Mouse (Mus musculus) stomach, embryonic 16.5 days (tissue): ENCODE measurements at regions not wholly inside any gene's neighbourhood (a gene's known extent, or its start where the extent isn't known, plus 50 kb on each side); places are given as distances from the start of the nearest gene placed in this dataset.

Experiments
- ATAC-seq: fragments of 200-750 bp; cut with Nextera tagmentation; 2 replicates; pipeline ENCODE4 v1.8.0; 2017; ENCODE audit warnings: moderate number of reproducible peaks, moderate TSS enrichment; ENCODE audit not compliant: insufficient read depth, low FRiP score
- H3K27ac ChIP-seq: fragments of 300-500 bp; sonication (generic); 2 replicates; pipeline ENCODE4 v1.5.1; 2014; ENCODE audit warnings: low read length
- H3K27me3 ChIP-seq: fragments of 300-500 bp; sonication (generic); 2 replicates; pipeline ENCODE4 v1.6.1; 2014; ENCODE audit warnings: low read length, control low read depth, mixed read lengths; ENCODE audit not compliant: control insufficient read depth, insufficient read depth
- H3K36me3 ChIP-seq: fragments of 300-500 bp; sonication (generic); 2 replicates; pipeline ENCODE4 v1.6.1; 2014; ENCODE audit warnings: low read length; ENCODE audit not compliant: control insufficient read depth, insufficient read depth
- H3K4me1 ChIP-seq: fragments of 300-500 bp; sonication (generic); 2 replicates; pipeline ENCODE4 v1.6.1; 2014; ENCODE audit warnings: low read length, control low read depth, mixed read lengths; ENCODE audit not compliant: control insufficient read depth, insufficient read depth
- H3K4me2 ChIP-seq: fragments of 300-500 bp; sonication (generic); 2 replicates; pipeline ENCODE4 v1.6.1; 2014; ENCODE audit warnings: low read depth, low read length, mixed read lengths
- H3K4me3 ChIP-seq: fragments of 300-500 bp; sonication (generic); replicated peaks from 2 replicates; pipeline ENCODE4 v1.5.1; 2014; ENCODE audit warnings: mild to moderate bottlenecking, low read length
- H3K9ac ChIP-seq: fragments of 300-500 bp; sonication (generic); 2 replicates; pipeline ENCODE4 v1.6.1; 2014; ENCODE audit warnings: low read length
- H3K9me3 ChIP-seq: fragments of 300-500 bp; sonication (generic); replicated peaks from 2 replicates; pipeline ENCODE4 v1.6.1; 2016; ENCODE audit warnings: low read length, control low read depth; ENCODE audit not compliant: control insufficient read depth
- WGBS: fragments of 180-500 bp; shearing (Covaris S2); extraction: QIAGEN DNeasy Blood & Tissue Kit; methylation state at CpG from one replicate; pipeline ENCODE4 v1.1.7; 2014; 5-methylcytosine and 5-hydroxymethylcytosine counted together

DNA sequence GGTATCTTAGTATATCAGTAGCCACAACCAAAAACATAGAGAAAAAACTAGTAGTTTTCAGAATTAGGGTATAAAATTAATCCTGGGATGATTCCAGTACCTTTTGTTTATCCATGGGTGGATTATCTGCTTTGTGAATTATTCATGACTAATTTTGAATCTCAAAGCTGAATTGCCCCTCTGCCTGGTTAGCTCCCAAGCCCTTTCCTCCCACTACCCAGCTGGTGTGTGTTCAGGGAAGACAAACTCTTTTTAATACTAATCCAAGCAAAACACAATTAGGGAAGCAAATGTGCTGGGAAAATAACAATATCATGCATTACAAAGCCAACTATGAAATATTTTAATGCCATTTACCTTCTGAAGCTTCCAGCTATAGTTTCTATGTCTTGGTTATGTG lies 347.4 kb downstream of the Gm43517 start:
- no peak overlapping the region for H3K4me2 ChIP-seq
- H3K9me3 ChIP-seq, result no peaks in the 10 kb centered on the region
- no peaks in the 10 kb centered on the region for H3K27me3 ChIP-seq
- H3K36me3 ChIP-seq, result no peaks in the 10 kb centered on the region
- H3K9ac ChIP-seq, result no peak overlapping the region
- no peaks in the 10 kb centered on the region for H3K4me1 ChIP-seq
- no peak overlapping the region for H3K4me3 ChIP-seq
- H3K27ac ChIP-seq, result no peak overlapping the region
- no peak for ATAC-seq

DNA sequence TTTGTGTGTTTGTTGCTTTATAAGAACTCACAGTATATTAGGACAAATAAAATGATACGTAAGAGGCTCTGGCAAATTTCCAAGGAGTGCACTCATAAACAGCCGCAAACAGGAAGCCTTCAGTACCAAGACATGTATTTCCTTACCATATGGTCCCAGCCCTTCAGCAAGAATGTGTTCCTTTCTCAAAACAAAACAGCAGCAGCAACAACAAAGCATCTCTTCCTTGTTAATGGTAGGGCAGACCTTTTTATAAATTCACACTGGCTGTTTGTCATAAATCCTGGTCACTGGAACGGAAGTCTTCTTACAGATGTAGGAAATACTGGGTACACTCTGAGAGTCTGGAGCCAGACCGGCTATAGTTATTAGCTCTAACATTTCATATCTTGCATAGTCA lies 352.1 kb downstream of the Gm43517 start:
- Histone ChIP-seq H3K4me1 (no peaks in the 10 kb centered on the region), H3K4me3 (no peak overlapping the region), H3K9ac (no peak overlapping the region), H3K27me3 (no peaks in the 10 kb centered on the region), H3K36me3 (no peaks in the 10 kb centered on the region), H3K27ac (no peak overlapping the region), H3K4me2 (no peak overlapping the region), H3K9me3 (no peaks in the 10 kb centered on the region)
- no peak for ATAC-seq
- WGBS, result 63% methylated on average over 4 of the region's 4 CpGs

- Histone ChIP-seq H3K36me3 (no peaks in the 10 kb centered on the region), H3K4me1 (no peaks in the 10 kb centered on the region), H3K27me3 (no peaks in the 10 kb centered on the region), H3K9ac (no peak overlapping the region), H3K4me2 (no peak overlapping the region), H3K4me3 (no peak overlapping the region), H3K27ac (no peak overlapping the region), H3K9me3 (no peaks in the 10 kb centered on the region)
- ATAC-seq, result no peak
- WGBS, result 61% methylated on average over 12 of the region's 12 CpGs
These were observed 355.2 kb downstream of the Gm43517 start for GRCm38 (mm10) chr12:49739960-49740740.

DNA sequence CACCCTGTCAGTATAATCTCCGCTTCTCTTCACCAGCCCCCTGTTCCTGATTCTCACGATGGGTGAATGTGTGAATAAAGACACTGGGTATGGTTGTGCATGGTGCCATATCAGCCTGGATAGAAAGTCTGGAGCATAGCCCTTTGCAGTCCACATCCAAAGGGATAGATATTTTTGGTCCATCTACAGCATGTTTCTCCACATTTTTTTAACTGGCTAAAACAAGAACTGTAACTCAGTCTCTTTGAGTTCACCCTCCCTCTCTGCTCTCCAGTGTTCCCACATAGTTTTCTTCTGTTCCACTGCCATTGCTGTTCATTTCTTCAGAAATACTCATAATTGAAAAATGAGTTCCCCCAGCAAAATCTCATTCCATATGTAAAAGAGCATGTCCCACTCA lies 358.4 kb downstream of the Gm43517 start:
- H3K27me3 ChIP-seq, result no peaks in the 10 kb centered on the region
- no peak overlapping the region for H3K27ac ChIP-seq
- no peaks in the 10 kb centered on the region for H3K36me3 ChIP-seq
- H3K4me3 ChIP-seq, result no peak overlapping the region
- ATAC-seq, result no peak
- no peak overlapping the region for H3K4me2 ChIP-seq
- 85% methylated on average over 2 of the region's 2 CpGs for WGBS
- no peak overlapping the region for H3K9ac ChIP-seq
- no peaks in the 10 kb centered on the region for H3K4me1 ChIP-seq
- no peaks in the 10 kb centered on the region for H3K9me3 ChIP-seq

DNA sequence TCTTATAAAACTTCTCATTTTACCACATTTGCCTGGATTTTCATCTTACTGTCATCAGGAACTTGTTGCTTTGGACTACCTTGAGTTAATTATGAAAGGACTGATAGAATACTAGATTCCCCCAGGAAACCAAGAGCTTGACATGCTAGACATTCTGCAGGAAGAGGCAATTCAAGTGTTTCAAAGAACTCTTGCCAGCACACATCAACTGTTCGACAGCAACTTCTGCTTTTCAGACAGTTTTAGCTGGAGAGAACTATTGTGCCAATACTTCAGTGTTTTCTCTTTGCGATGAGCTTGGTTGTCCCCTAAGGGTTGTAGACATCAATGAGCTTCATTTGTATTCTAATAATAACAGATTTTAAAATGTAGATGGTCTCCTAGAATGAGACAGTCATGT lies 362.1 kb downstream of the Gm43517 start:
- Histone ChIP-seq H3K27ac (no peak overlapping the region), H3K27me3 (no peaks in the 10 kb centered on the region), H3K36me3 (no peaks in the 10 kb centered on the region), H3K4me2 (no peak overlapping the region), H3K4me3 (no peak overlapping the region), H3K4me1 (no peaks in the 10 kb centered on the region), H3K9me3 (no peaks in the 10 kb centered on the region), H3K9ac (no peak overlapping the region)
- 73% methylated on average over 2 of the region's 2 CpGs for WGBS
- ATAC-seq, result no peak

DNA sequence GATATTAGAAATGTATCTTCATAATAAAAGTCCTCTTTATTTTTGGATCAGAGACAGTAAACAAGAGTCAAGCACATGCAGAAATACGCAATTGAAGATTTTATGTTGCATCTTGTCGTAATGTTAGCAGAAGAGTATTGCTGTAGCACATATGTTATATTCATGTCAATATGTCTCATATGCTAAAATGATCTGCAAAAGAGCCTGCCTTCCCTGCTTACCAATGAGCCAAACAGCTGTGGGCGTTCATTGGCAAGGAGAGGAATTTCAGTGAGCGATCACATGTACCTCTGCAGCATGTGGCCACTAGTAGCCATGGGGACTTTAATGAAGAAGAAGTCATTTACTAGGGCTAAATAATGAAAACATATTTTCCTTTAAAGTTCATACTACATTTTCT lies 373.4 kb downstream of the Gm43517 start:
- H3K36me3 ChIP-seq, result no peaks in the 10 kb centered on the region
- 78% methylated on average over 4 of the region's 4 CpGs for WGBS
- H3K4me1 ChIP-seq, result no peaks in the 10 kb centered on the region
- H3K9me3 ChIP-seq, result no peaks in the 10 kb centered on the region
- no peak overlapping the region for H3K27ac ChIP-seq
- ATAC-seq, result no peak
- H3K4me2 ChIP-seq, result no peak overlapping the region
- H3K9ac ChIP-seq, result no peak overlapping the region
- H3K4me3 ChIP-seq, result no peak overlapping the region
- H3K27me3 ChIP-seq, result no peaks in the 10 kb centered on the region

- H3K27ac ChIP-seq, result no peak overlapping the region
- no peaks in the 10 kb centered on the region for H3K4me1 ChIP-seq
- no peak for ATAC-seq
- no peaks in the 10 kb centered on the region for H3K9me3 ChIP-seq
- no peak overlapping the region for H3K9ac ChIP-seq
- no peak overlapping the region for H3K4me2 ChIP-seq
- H3K36me3 ChIP-seq, result no peaks in the 10 kb centered on the region
- H3K27me3 ChIP-seq, result no peaks in the 10 kb centered on the region
- no peak overlapping the region for H3K4me3 ChIP-seq
- WGBS, result 71% methylated on average over 2 of the region's 2 CpGs
These were observed 379.6 kb downstream of the Gm43517 start for GRCm38 (mm10) chr12:49764541-49764940.

- 98% methylated on average over 1 of the region's 1 CpGs for WGBS
- no peaks in the 10 kb centered on the region for H3K9me3 ChIP-seq
- ATAC-seq, result no peak
- no peak overlapping the region for H3K27ac ChIP-seq
- H3K4me1 ChIP-seq, result no peaks in the 10 kb centered on the region
- no peak overlapping the region for H3K4me2 ChIP-seq
- no peaks in the 10 kb centered on the region for H3K36me3 ChIP-seq
- no peaks in the 10 kb centered on the region for H3K27me3 ChIP-seq
- H3K4me3 ChIP-seq, result no peak overlapping the region
- H3K9ac ChIP-seq, result no peak overlapping the region
These were observed 423.4 kb downstream of the Gm43517 start for GRCm38 (mm10) chr12:49808341-49808740.

DNA sequence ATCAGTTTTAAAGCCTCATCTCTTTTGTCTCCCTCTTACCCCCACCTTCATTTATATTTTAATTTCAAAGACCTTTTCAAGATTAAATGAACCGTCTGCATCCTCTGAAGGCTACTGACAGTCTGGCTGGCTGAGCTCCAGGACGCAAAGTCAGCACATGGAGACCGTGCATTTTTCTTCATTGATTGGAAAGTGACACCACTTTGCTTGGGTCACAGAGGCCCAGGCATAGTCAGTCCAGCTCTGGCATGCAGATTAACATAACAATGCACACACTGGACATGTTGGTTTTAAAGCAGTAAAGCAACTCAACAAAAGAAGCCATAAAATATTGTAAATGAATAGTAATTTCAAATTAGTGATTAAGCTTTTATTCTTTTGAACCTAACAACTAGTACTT lies 429.7 kb downstream of the Gm43517 start:
- Histone ChIP-seq H3K4me3 (no peak overlapping the region), H3K9ac (no peak overlapping the region), H3K9me3 (no peaks in the 10 kb centered on the region), H3K27ac (no peak overlapping the region), H3K36me3 (no peaks in the 10 kb centered on the region), H3K4me1 (no peaks in the 10 kb centered on the region), H3K27me3 (no peaks in the 10 kb centered on the region), H3K4me2 (no peak overlapping the region)
- 47% methylated on average over 3 of the region's 3 CpGs for WGBS
- no peak for ATAC-seq
